Mouse (Mus musculus) forebrain, embryonic 16.5 days (tissue): Measurements from ENCODE around the gene Omg. TPM values are rescaled to one million over a fixed set of nuclear protein-coding genes. Genes with fewer than 3 reads are reported as not detected.

Experiments
- polyA plus RNA-seq: library from polyadenylated mRNA; unstranded; fragments of >200 nt; fragmentation: Nextera tagmentation; extraction: Ambion mirVana; gene quantifications from 2 replicates; pipeline ENCODE4 v1.2.1, GENCODE M21; 2015

Omg gene
- polyA plus RNA-seq, 1 experiment from 2014 or later, result 5.0 TPM

Other genes starting within 250 kb of the Omg start
- gene Wsb1, start 249.4 kb downstream of the Omg start, polyA plus RNA-seq, result 505 and 535 TPM in 2 replicates
- gene Gm9964, start 207.2 kb downstream of the Omg start, polyA plus RNA-seq, result not detected in 2 replicates
- gene Nf1, start 164.4 kb downstream of the Omg start, polyA plus RNA-seq, result 6.2 and 6.4 TPM in 2 replicates
- 0.14 and 0.34 TPM in 2 replicates for gene Evi2b, start 19.7 kb upstream of the Omg start, polyA plus RNA-seq
- gene Evi2, start 26.5 kb upstream of the Omg start, polyA plus RNA-seq, result 0.37 and 0.73 TPM in 2 replicates
- gene Evi2a, start 26.5 kb upstream of the Omg start, polyA plus RNA-seq, result 2.4 and 3.1 TPM in 2 replicates
- 28.5 and 31.6 TPM in 2 replicates for gene Rab11fip4, start 87.1 kb upstream of the Omg start, polyA plus RNA-seq